Mouse (Mus musculus): ENCODE measurements around the gene Neto2. TPM values are rescaled to one million over a fixed set of nuclear protein-coding genes. Genes with fewer than 3 reads are reported as not detected.

The Neto2 gene
- polyA plus RNA-seq, 1 experiment from 2014 or later: 0.79 TPM

Small RNAs within 50 kb of the gene (microRNA-seq; reads per million reads assigned to microRNA genes)
- gene Mir8109: not detected

Other genes starting within 250 kb of the Neto2 start
- gene Gpt2, start 208.3 kb downstream of the Neto2 start, polyA plus RNA-seq (2015; fragmentation: Nextera tagmentation; extraction: Ambion mirVana): 17.7 and 22.1 TPM in 2 replicates
- gene Dnaja2, start 145.6 kb downstream of the Neto2 start, polyA plus RNA-seq (2015; fragmentation: Nextera tagmentation; extraction: Ambion mirVana): 62.3 and 67.5 TPM in 2 replicates
- 22.6 and 23.1 TPM in 2 replicates for gene Itfg1, start 140.0 kb upstream of the Neto2 start, polyA plus RNA-seq (2015; fragmentation: Nextera tagmentation; extraction: Ambion mirVana)
- 11.4 and 11.7 TPM in 2 replicates for gene Phkb, start 140.0 kb upstream of the Neto2 start, polyA plus RNA-seq (2015; fragmentation: Nextera tagmentation; extraction: Ambion mirVana)